Mouse (Mus musculus) kidney, postnatal 0 days (tissue): ENCODE results near the gene Meiob. TPM values are rescaled to one million over a fixed set of nuclear protein-coding genes. Genes with fewer than 3 reads are reported as not detected.
A peak's percentile ranks its signal among the peaks of the same experiment; 100 is the strongest.

ENCODE experiments used
- ATAC-seq: fragments of 200-750 bp; cut with Nextera tagmentation; replicated peaks from 2 replicates; pipeline ENCODE4 v1.8.0; 2017; ENCODE audit warnings: low read depth, moderate number of reproducible peaks, moderate TSS enrichment, moderate library complexity; ENCODE audit not compliant: low FRiP score
- DNase-seq: peaks from one replicate; pipeline ENCODE4 v3.0.0-alpha.2; 2016; ENCODE audit warnings: low spot score
- H3K27ac ChIP-seq: fragments of 300-500 bp; sonication (generic); 2 replicates; pipeline ENCODE4 v1.5.1; 2014; ENCODE audit warnings: mild to moderate bottlenecking
- H3K27me3 ChIP-seq: fragments of 300-500 bp; sonication (generic); 2 replicates; pipeline ENCODE4 v1.6.1; 2014; ENCODE audit warnings: low read length, mixed read lengths; ENCODE audit not compliant: insufficient read depth
- H3K36me3 ChIP-seq: fragments of 300-500 bp; sonication (generic); 2 replicates; pipeline ENCODE4 v1.6.1; 2014; ENCODE audit warnings: low read length, mixed read lengths; ENCODE audit not compliant: insufficient read depth
- H3K4me1 ChIP-seq: fragments of 300-500 bp; sonication (generic); replicated peaks from 2 replicates; pipeline ENCODE4 v1.6.1; 2014; ENCODE audit warnings: antibody characterized with exemption, low read length, mixed read lengths; ENCODE audit not compliant: insufficient read depth
- H3K4me2 ChIP-seq: fragments of 300-500 bp; sonication (generic); 2 replicates; pipeline ENCODE4 v1.6.1; 2014; ENCODE audit warnings: mild to moderate bottlenecking, low read length, moderate library complexity, mixed read lengths
- H3K4me3 ChIP-seq: fragments of 300-500 bp; sonication (generic); replicated peaks from 2 replicates; pipeline ENCODE4 v1.5.1; 2014; ENCODE audit warnings: low read depth, low read length
- H3K9ac ChIP-seq: fragments of 300-500 bp; sonication (generic); 2 replicates; pipeline ENCODE4 v1.6.1; 2014; ENCODE audit warnings: low read depth, low read length
- H3K9me3 ChIP-seq: fragments of 300-500 bp; sonication (generic); replicated peaks from 2 replicates; pipeline ENCODE4 v1.6.1; 2016; ENCODE audit warnings: low read length, inconsistent platforms, mixed read lengths
- CTCF ChIP-seq: IDR thresholded peaks from 2 replicates; pipeline ENCODE4 v1.5.1; 2016; ENCODE audit warnings: antibody characterized with exemption, low read depth, mild to moderate bottlenecking, moderate library complexity
- WGBS: fragments of 180-500 bp; shearing (Covaris S2); extraction: QIAGEN DNeasy Blood & Tissue Kit; methylation state at CpG from one replicate; pipeline ENCODE4 v1.1.7; 2014; 5-methylcytosine and 5-hydroxymethylcytosine counted together
- polyA plus RNA-seq: library from polyadenylated mRNA; unstranded; fragments of >200 nt; fragmentation: Nextera tagmentation; extraction: Ambion mirVana; gene quantifications from 2 replicates; pipeline ENCODE4 v1.2.1, GENCODE M21; 2015

Gene Meiob
- 0.23 and 0.47 TPM in 2 replicates for polyA plus RNA-seq

DNA sequence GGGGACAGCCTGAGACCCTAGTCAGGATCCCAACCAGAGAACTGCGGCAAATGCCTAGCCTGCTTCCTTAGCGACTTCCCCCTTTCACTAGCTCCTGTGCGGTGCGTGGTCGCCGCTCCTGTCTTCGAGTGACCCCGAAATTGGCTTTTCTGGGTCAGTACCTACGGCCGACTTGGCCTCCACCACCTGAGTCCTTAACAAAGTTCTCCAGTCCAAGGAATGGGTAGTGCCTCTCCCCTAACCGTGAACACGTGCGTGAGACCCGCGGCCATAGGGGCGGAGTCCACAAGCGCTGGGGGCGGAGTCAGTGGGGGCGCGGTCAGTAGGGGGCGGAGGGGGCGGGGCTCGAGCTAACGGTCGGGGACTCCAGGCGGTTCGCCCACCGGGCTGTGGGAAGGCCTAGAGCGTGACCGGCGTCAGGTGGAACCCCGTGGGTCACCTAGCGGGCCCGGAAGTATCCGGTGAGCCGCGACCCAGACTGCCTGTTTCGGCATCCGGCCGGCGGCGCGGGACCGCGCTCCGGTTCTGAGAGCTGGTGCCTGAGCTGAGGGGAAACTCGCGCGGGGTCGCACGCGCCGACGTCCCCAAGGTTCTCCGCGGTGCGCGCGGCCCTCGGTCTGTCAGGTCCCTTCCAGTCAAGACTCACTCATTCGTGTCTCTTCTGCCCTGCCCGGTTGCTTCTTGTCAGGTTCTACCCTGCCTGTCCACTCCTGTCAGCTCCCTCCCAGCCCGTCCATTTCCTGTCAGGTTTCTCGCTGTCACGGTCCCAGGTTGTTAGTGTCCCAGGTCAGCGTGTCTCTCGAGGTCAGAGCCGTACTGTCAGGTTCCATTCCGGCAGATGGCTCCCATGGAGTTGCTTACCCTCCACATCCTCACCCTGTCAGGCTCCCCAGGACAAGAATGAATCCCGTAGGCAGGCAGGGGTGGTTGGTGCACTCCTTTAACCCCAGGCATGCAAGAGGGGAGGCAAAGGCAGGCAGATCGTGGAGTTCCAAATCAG, at the start of gene Meiob:
Gene Meiob (plus strand): TSS at position 338 of the 1,000 bp plus-strand sequence.
- Histone ChIP-seq H3K9ac (peak within 1 kb of the TSS; percentile 52), H3K36me3 (no peaks in the 10 kb centered on the region), H3K27ac (no peak within 1 kb of the TSS), H3K27me3 (no peaks in the 10 kb centered on the region), H3K4me3 (peak within 1 kb of the TSS; percentile 47), H3K9me3 (no peaks in the 10 kb centered on the region), H3K4me2 (peak within 1 kb of the TSS; percentile 82), H3K4me1 (no peaks in the 10 kb centered on the region)
- no peak for TF ChIP-seq CTCF
- under 1% methylated on average over 67 of the region's 71 CpGs for WGBS
- peak; percentile 80 for ATAC-seq
- peak; percentile 77 for DNase-seq

DNA sequence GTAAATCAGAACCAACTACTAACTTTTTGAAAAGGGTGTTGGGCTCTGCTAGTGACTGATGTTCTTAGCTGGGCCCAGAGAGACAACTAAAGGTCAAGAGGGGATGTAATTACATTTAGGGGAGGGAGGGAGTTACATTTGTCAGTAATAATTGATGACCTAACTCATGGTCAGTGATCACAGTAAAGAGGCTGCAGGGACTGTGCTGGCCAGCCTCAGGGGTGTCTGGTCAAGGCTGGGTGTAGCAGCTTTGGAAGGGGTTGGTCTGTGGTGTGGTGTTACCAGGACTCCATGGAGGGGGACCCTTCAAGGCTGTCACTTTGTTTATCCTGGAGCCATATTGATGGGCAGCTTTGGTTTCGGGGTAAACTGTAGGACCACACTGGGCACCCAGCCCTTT, 46.7 kb upstream of the Meiob start:
- no peak for TF ChIP-seq CTCF
- WGBS: 76% methylated on average over 1 of the region's 1 CpGs
- Histone ChIP-seq H3K9ac (no peak overlapping the region), H3K4me3 (no peak overlapping the region), H3K4me2 (no peak overlapping the region), H3K36me3 (no peaks in the 10 kb centered on the region), H3K27ac (no peak overlapping the region), H3K9me3 (no peaks in the 10 kb centered on the region), H3K4me1 (peaks cover 11% of the 10 kb centered on the region; the same call in 1 of the 2 replicates), H3K27me3 (0 out of 2 replicates have a peak, but pooled peaks cover 6% of the 10 kb centered on the region)
- peak; percentile 61 for DNase-seq
- ATAC-seq: 0 out of 2 replicates have a peak, but pooled peaks have one; percentile 24

DNA sequence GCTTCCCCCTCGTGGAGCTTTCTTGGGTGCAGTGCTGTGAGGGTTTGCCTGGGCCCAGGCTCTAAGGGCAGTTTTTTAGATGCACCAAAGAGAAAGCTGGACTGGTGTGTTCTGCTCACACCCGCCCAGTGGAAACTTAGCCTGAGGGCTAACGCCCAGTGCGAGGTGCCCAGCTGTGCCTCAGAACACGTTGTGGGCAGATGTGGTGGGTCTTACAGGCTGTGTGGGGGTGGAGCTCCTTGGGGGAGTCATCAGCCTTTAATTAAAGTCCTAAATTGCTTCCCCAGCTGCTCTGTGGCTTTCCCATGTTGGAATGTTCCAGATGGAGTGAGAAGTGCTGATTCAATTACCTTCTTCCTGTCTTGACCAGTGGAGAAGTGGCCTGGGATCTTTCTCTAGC, 43.0 kb upstream of the Meiob start:
- DNase-seq (peak; percentile 79), ATAC-seq (peak; percentile 55)
- peaks cover 21% of the 10 kb centered on the region for H3K4me1 ChIP-seq
- peak; percentile 42; the same call in 1 of the 2 replicates for TF ChIP-seq CTCF
- H3K4me2 ChIP-seq: no peak overlapping the region
- no peaks in the 10 kb centered on the region for H3K36me3 ChIP-seq
- 34% methylated on average over 5 of the region's 5 CpGs for WGBS
- no peak overlapping the region for H3K4me3 ChIP-seq
- no peaks in the 10 kb centered on the region for H3K9me3 ChIP-seq
- peak overlapping the region; percentile 14; the same call in 1 of the 2 replicates for H3K27ac ChIP-seq
- H3K9ac ChIP-seq: no peak overlapping the region
- no peaks in the 10 kb centered on the region for H3K27me3 ChIP-seq

DNA sequence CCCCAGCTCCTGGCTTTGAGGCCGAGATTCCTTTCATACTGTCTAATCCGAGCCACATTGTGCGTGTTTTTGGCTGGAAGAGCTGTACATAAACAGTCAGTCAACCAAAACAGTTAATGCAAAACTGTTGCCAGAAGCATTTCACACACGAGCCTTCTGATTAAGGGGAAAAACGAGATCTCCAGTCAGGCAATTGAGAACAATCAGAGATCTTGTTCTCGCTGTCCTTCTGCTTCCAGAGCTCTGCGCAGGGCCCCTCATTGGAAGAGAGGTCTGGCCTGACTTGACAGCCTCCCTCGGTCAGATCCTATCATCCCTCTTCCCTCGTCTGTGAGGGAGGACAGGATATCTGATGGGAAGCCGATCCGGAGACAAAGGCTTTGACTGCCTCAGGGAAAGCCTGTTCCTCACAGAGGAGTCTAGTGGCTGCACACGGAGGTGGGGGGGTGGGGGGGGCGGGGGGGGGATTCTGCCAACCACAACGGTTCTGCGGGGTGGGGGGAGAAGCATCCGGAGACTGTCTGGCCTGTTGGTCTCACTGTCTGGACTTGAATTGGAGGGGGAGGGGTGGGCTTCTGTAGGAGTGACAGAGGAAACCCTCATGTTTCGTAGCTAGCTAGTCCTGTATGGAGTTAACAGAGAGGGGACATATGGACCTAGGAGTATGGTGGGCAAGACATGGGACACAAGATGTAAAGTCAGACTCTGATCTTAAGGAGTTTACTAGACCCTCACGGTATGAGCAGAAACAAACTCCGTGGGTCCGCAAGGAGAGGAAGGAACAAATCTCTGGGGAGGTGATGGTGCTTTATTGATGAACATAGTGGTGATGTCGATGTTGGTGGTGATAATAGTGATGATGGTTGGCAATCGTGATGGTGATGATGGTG, 38.8 kb upstream of the Meiob start:
- DNase-seq (peak; percentile 62), ATAC-seq (0 out of 2 replicates have a peak, but pooled peaks have one; percentile 9)
- 26% methylated on average over 22 of the region's 22 CpGs for WGBS
- no peaks in the 10 kb centered on the region for H3K27me3 ChIP-seq
- H3K9ac ChIP-seq: no peak overlapping the region
- no peak for TF ChIP-seq CTCF
- H3K36me3 ChIP-seq: no peaks in the 10 kb centered on the region
- 0 out of 2 replicates have a peak overlapping the region, but pooled peaks have one; percentile 18 for H3K4me2 ChIP-seq
- H3K9me3 ChIP-seq: no peaks in the 10 kb centered on the region
- H3K27ac ChIP-seq: peak overlapping the region; percentile 70
- H3K4me1 ChIP-seq: peaks cover 38% of the 10 kb centered on the region
- no peak overlapping the region for H3K4me3 ChIP-seq

DNA sequence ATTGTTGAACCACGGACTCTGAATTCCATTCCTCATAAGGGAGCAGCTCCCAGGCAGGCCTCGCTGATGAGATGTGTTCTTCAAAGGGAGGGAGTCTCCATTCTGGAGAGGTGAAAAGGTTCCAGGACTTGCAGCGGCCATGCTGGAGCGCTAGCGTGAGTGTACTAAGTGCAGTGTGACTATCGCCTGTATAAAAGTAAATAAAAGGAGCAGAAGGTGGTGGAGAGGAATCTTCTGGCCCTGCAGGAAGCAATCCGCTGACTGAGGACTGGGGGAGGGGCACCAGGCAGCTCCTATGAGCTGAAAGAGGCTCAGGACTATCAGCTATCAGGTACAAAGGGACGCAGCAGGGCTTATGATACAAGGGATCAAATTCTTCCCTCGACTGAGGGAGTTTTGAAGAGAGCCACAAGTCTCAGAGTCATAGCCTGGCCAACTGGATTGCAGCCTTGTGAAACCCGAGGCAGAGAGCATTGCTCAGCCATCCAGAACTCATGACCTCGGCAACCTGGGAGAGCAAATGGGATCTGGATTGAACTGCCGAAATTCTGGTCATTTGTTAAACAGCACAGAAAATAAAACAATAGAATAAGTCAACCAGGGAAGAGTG, 37.7 kb upstream of the Meiob start:
- Histone ChIP-seq H3K4me1 (peaks cover 38% of the 10 kb centered on the region), H3K9ac (no peak overlapping the region), H3K4me3 (no peak overlapping the region), H3K27ac (peak overlapping the region; percentile 70), H3K27me3 (no peaks in the 10 kb centered on the region), H3K36me3 (no peaks in the 10 kb centered on the region), H3K9me3 (no peaks in the 10 kb centered on the region), H3K4me2 (0 out of 2 replicates have a peak overlapping the region, but pooled peaks have one; percentile 15)
- WGBS: 7% methylated on average over 12 of the region's 12 CpGs
- ATAC-seq (peak; percentile 49), DNase-seq (peak; percentile 79)
- no peak for TF ChIP-seq CTCF
